Mouse (Mus musculus): ENCODE data around the gene Hist1h2bn. TPM values are rescaled to one million over a fixed set of nuclear protein-coding genes. Genes with fewer than 3 reads are reported as not detected.
"Not testable (repeated sequence)": the region's sequence is repeated elsewhere in the genome, so short reads cannot be mapped to it uniquely, and the experiment has no call there.

Gene Hist1h2bn
- total RNA-seq, 4 experiments from 2014 or later: 6.6 to 9.1 (median 8.4) TPM; not detected in 1

DNA sequence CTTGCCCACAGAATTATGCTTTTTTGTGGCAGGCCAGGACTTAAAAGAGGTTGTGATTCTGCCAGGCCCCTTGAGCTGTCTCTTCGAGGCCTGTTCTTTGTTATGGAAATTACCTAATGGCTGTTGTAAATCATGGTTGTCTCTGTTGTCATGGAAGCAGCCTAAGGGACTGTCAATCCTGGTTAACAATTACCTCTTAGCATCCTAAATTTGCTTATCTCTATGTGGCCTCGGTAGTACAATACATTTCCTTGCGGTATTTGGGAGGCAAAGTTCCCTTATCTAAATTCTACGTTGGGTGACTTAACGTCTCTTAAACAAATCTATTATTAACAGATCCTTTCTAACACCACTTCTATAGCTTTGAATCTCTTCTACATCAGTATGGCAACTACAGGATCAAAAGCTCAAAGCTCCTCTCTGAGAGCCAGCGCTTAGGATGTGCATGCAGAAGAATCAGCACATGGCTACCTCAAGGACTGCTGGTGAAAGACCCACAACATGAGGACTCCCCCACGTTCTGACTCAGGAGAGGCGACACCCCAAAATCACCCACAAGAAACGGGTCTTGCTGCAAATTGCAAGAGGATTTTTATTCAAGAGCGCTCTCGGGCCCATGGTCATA, 25.9 kb upstream of the Hist1h2bn start:
- DNase-seq (ENCODE audit: low spot score in 2 of 2): no peak

- no peak for DNase-seq (ENCODE audit: low spot score in 2 of 2)
These were observed 24.4 kb upstream of the Hist1h2bn start for GRCm38 (mm10) chr13:21729544-21729943.

DNA sequence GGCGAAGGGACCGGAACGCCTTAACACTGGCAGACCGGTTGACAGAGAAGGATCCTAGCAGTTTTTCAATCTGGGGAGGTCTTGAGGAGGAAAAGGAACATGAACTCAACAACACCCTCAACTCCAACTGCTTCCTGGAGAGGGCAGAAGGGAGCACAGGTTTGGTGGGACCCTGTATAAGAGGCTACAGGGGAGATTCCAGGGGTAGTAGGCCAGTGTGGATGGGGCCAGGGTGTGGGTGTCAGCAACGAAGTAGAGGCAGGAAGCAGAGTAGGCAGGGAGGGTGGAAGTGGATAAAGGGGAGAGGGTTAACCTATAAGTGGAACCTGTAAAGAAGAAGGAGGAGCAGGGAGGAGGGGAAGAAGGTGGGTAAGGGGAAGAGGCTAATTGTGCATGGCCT, 20.5 kb upstream of the Hist1h2bn start:
- DNase-seq (ENCODE audit: low spot score in 2 of 2): no peak

GRCm38 (mm10) chr13:21734010-21734905, 19.7 kb upstream of the Hist1h2bn start:
- peak; percentile 42 to 72 for DNase-seq (ENCODE audit: low spot score in 2 of 2)

DNA sequence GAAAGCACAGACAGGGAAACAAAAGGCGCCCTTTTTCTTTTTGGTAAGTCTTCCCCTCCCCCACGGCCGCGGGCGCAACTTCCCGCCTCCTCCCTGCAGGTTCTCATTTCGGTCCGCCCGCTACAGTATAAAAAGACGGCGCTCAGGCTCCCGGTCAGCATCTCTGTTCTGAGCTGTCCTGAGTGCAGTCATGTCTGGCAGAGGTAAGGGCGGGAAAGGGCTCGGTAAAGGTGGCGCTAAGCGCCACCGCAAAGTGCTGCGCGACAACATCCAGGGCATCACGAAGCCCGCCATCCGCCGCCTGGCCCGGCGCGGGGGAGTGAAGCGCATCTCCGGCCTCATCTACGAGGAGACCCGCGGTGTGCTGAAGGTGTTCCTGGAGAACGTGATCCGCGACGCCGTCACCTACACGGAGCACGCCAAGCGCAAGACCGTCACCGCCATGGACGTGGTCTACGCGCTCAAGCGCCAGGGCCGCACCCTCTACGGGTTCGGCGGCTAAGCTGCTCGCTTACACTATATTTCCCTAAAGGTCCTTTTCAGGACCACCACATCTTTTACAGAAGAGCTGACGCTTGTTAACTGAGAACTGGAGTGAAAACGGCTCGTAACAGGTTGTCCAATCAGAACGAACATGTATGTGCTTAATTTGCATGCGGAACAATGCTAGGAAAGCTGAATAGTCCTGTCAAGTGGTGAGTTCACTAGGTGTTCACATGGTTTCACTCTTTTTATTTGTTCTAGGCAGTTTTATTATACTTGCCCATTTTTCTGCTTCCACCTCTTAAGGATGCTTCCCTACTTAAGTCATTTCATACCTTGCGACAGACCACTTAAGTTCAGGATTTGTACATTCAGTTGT, 18.8 kb upstream of the Hist1h2bn start, which contains the start of gene Hist1h4j:
TSS of gene Hist1h4j (plus strand) at position 159 of the 862 bp plus-strand sequence.
- peak; percentile 70 to 77 for DNase-seq (ENCODE audit: low spot score in 2 of 2)

- no peak for DNase-seq (ENCODE audit: low spot score in 2 of 2)
These were observed 8.9 kb upstream of the Hist1h2bn start for GRCm38 (mm10) chr13:21745006-21745405.

GRCm38 (mm10) chr13:21749387-21750158, 4.3 kb upstream of the Hist1h2bn start:
- no peak for DNase-seq (ENCODE audit: low spot score in 2 of 2)

GRCm38 (mm10) chr13:21750159-21751017, 3.5 kb upstream of the Hist1h2bn start, which contains the start of gene Hist1h4k:
Gene Hist1h4k (minus strand): TSS chr13:21750505.
- DNase-seq (ENCODE audit: low spot score in 2 of 2): peak; percentile 89 to 94

- no peak for DNase-seq (ENCODE audit: low spot score in 2 of 2)
These were observed 2.5 kb upstream of the Hist1h2bn start for GRCm38 (mm10) chr13:21751417-21751816.

- DNase-seq (ENCODE audit: low spot score in 2 of 2): no peak
These were observed 2.1 kb upstream of the Hist1h2bn start for GRCm38 (mm10) chr13:21751827-21752226.

DNA sequence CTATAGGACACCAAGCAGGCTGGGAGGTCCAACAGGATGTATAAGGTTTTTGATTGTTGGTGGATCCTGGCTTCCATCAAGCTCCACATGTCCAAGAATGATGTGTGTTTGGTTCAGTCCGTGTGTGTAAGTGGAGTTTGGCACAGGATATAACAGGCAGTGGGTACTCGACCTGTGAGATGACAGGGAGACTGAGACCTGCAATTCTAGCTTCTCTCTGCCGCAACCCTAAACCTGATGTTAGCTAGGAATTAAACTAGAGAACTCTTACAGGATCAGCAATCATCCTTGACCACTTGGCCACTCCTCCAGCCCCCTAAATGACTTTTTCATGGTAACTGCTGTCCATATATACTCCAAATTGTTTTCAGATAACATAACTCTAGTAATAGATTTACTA, 1.6 kb upstream of the Hist1h2bn start:
- DNase-seq (ENCODE audit: low spot score in 2 of 2): no peak

DNA sequence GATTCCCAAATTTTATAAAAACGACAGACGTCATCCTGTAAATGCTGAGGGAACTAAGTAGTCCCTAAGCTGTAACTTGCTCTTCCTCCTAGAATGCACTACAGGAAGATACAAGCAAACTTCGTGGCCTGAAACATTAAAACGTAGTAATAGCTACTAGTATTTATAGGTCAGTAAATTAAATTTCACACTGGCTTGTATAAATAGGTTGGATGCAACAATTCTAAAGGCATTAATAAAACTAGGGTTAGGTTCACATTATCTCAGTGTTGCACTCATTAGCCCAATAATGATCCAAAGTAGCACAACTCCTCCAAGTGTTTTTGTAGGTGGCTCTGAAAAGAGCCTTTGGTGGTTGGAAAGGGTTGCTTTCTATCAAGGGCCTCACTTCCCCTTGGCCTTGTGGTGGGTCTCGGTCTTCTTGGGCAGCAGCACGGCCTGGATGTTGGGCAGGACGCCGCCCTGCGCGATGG, 836 bp upstream of the Hist1h2bn start:
- no peak for DNase-seq (ENCODE audit: low spot score in 2 of 2)

GRCm38 (mm10) chr13:21754294-21755001, 525 bp downstream of the Hist1h2bn start:
- DNase-seq (ENCODE audit: low spot score in 2 of 2): not testable (repeated sequence)

DNA sequence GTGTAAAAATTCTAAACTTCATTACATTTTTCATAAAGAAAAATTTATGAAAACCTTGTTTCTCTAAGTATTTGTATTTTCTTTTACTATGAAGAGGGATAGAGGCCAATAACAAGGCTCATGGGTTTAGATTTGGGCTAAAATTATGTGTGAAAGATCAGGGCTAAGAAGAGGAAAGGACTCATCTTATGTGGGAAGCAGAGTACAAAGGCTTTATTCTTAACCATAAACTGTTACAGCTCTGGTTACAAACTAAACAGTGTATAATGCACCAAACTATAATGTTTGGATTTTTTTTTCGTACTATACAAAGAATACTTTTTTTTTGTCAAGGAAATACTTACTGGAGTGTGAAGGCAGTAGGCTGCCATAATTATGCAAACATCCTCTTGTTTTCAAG, 1.8 kb downstream of the Hist1h2bn start:
- DNase-seq (ENCODE audit: low spot score in 2 of 2): no peak

DNA sequence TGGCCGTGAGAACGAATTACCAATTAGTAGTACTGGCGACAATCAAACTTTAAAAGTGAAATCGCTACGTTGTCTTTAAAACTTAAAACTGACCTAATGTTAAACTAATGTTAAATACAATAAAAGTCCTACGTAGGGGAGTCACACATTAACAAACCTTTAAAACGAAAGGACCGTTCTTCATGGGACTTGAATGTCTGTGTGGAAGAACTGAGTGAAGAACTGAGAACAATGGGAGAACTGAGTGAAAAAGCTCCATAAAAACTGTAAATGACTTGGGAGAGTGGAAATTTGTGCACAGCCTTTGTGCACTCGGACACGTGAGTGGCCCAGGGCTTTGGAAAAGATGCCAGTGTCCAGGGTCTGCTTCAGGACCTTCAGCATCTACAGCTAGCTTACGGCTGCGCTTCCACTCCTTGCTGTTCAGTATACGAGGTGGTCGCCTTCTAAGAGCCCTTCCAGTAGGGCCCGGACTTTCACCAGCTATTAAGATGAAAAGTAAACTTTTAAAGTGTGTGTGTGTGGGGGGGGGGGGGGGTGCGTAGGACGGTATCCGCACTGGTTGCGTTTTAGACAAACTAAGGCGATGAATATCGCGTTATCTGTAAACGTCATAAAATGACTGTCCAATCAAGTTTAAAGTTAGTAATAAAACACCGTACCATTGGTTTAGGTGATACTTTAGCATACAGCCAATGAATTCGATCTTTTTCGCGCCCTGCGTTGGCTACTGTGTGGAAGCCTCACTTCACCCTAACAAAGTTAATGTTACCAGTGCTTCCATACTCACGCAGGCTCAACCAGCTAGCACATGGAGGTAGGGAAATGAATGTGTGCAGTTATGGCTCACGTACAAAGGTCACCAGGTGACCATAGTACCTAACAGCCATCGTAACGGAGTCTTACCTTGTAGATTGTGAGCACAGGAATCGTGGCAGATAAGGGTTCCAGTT, 25.2 kb downstream of the Hist1h2bn start:
- peak; percentile 63 to 64 for DNase-seq (ENCODE audit: low spot score in 2 of 2)

GRCm38 (mm10) chr13:21779767-21780731, 26.1 kb downstream of the Hist1h2bn start, which contains the start of gene Hist1h1b:
Gene Hist1h1b (minus strand): TSS chr13:21780625.
- DNase-seq (ENCODE audit: low spot score in 2 of 2): peak; percentile 26 to 42

Measured in layer of hippocampus, adult 8-10 months (tissue).